Mouse (Mus musculus): Measurements from ENCODE around the gene 1700021F05Rik. TPM values are rescaled to one million over a fixed set of nuclear protein-coding genes. Genes with fewer than 3 reads are reported as not detected.

1700021F05Rik gene
- polyA plus RNA-seq, 1 experiment from 2014 or later: 55.6 TPM

GRCm38 (mm10) chr10:43509228-43509627 lies 31.6 kb downstream of the 1700021F05Rik start:
- H3K9me3 ChIP-seq: no peaks in the 10 kb centered on the region
- H3K4me3 ChIP-seq (replicated peaks): no peak overlapping the region
- peaks cover 83% of the 10 kb centered on the region for H3K36me3 ChIP-seq
- H3K4me1 ChIP-seq (replicated peaks): no peaks in the 10 kb centered on the region
- no peak for ATAC-seq (ENCODE audit: insufficient number of reproducible peaks, insufficient read depth, low FRiP score, low TSS enrichment, low read depth)
- H3K9ac ChIP-seq (replicated peaks): no peak overlapping the region
- no peaks in the 10 kb centered on the region for H3K27me3 ChIP-seq
- no peak overlapping the region for H3K27ac ChIP-seq
- H3K4me2 ChIP-seq: no peak overlapping the region
- 95% methylated on average over 7 of the region's 7 CpGs for WGBS

GRCm38 (mm10) chr10:43507051-43507450 lies 33.7 kb downstream of the 1700021F05Rik start:
- Histone ChIP-seq H3K27me3 (no peaks in the 10 kb centered on the region), H3K36me3 (peaks cover 84% of the 10 kb centered on the region), H3K4me2 (no peak overlapping the region), H3K4me1 (replicated peaks) (no peaks in the 10 kb centered on the region), H3K27ac (no peak overlapping the region), H3K9me3 (no peaks in the 10 kb centered on the region), H3K4me3 (replicated peaks) (no peak overlapping the region), H3K9ac (replicated peaks) (no peak overlapping the region)
- 81% methylated on average over 4 of the region's 4 CpGs for WGBS
- ATAC-seq (ENCODE audit: insufficient number of reproducible peaks, insufficient read depth, low FRiP score, low TSS enrichment, low read depth): no peak

- 71% methylated on average over 1 of the region's 1 CpGs for WGBS
These were observed 36.5 kb downstream of the 1700021F05Rik start for GRCm38 (mm10) chr10:43504291-43504690.

DNA sequence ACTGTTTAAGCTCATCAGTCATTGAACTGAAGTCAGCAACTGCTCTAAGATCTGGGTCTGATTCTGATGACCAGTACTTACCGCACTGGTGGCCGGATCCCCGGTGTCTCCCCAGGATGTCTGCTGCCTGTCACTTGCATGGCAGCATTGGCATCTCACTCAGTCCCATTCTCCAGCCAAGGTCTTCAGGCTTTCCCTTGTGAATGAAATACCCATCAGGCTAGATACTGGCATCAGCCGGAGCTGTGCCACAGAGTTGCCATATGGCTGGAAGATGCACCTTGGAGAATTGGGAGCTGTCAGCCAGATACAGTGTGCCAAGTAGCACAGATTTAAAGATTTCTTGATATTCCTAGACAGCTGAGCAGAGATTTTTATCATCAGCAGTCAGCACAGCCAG lies 38.2 kb downstream of the 1700021F05Rik start:
- H3K27me3 ChIP-seq: no peaks in the 10 kb centered on the region
- H3K9me3 ChIP-seq: no peaks in the 10 kb centered on the region
- no peak overlapping the region for H3K4me3 ChIP-seq (replicated peaks)
- H3K4me2 ChIP-seq: no peak overlapping the region
- H3K36me3 ChIP-seq: peaks cover 91% of the 10 kb centered on the region
- ATAC-seq (ENCODE audit: insufficient number of reproducible peaks, insufficient read depth, low FRiP score, low TSS enrichment, low read depth): no peak
- no peak overlapping the region for H3K9ac ChIP-seq (replicated peaks)
- no peak overlapping the region for H3K27ac ChIP-seq
- WGBS: 99% methylated on average over 4 of the region's 4 CpGs
- H3K4me1 ChIP-seq (replicated peaks): no peaks in the 10 kb centered on the region

More at GRCm38 (mm10) chr10:43504291-43504690, 36.5 kb downstream of the 1700021F05Rik start:
- Histone ChIP-seq H3K9ac (replicated peaks) (no peak overlapping the region), H3K4me2 (no peak overlapping the region), H3K4me3 (replicated peaks) (no peak overlapping the region), H3K9me3 (no peaks in the 10 kb centered on the region), H3K36me3 (peaks cover 82% of the 10 kb centered on the region), H3K27ac (no peak overlapping the region), H3K4me1 (replicated peaks) (no peaks in the 10 kb centered on the region), H3K27me3 (no peaks in the 10 kb centered on the region)
- no peak for ATAC-seq (ENCODE audit: insufficient number of reproducible peaks, insufficient read depth, low FRiP score, low TSS enrichment, low read depth)

GRCm38 (mm10) chr10:43490846-43491245 lies 49.9 kb downstream of the 1700021F05Rik start:
- H3K4me1 ChIP-seq (replicated peaks): peaks cover 34% of the 10 kb centered on the region
- WGBS: 87% methylated on average over 5 of the region's 5 CpGs
- no peak overlapping the region for H3K4me2 ChIP-seq
- no peak overlapping the region for H3K27ac ChIP-seq
- peaks cover 22% of the 10 kb centered on the region for H3K36me3 ChIP-seq
- H3K9me3 ChIP-seq: no peaks in the 10 kb centered on the region
- no peaks in the 10 kb centered on the region for H3K27me3 ChIP-seq
- H3K4me3 ChIP-seq (replicated peaks): no peak overlapping the region
- no peak overlapping the region for H3K9ac ChIP-seq (replicated peaks)
- ATAC-seq (ENCODE audit: insufficient number of reproducible peaks, insufficient read depth, low FRiP score, low TSS enrichment, low read depth): no peak

- Histone ChIP-seq H3K4me2 (no peak overlapping the region), H3K4me3 (replicated peaks) (no peak overlapping the region), H3K9ac (replicated peaks) (no peak overlapping the region), H3K4me1 (replicated peaks) (peaks cover 34% of the 10 kb centered on the region), H3K36me3 (peaks cover 14% of the 10 kb centered on the region), H3K9me3 (no peaks in the 10 kb centered on the region), H3K27ac (no peak overlapping the region), H3K27me3 (no peaks in the 10 kb centered on the region)
- 60% methylated on average over 8 of the region's 8 CpGs for WGBS
- ATAC-seq (ENCODE audit: insufficient number of reproducible peaks, insufficient read depth, low FRiP score, low TSS enrichment, low read depth): no peak
These were observed 50.8 kb downstream of the 1700021F05Rik start for GRCm38 (mm10) chr10:43490034-43490433.

- Histone ChIP-seq H3K4me2 (no peak overlapping the region), H3K9ac (replicated peaks) (no peak overlapping the region), H3K4me1 (replicated peaks) (peaks cover 34% of the 10 kb centered on the region), H3K9me3 (no peaks in the 10 kb centered on the region), H3K4me3 (replicated peaks) (no peak overlapping the region), H3K36me3 (peaks cover 9% of the 10 kb centered on the region), H3K27ac (no peak overlapping the region), H3K27me3 (no peaks in the 10 kb centered on the region)
- WGBS: 24% methylated on average over 6 of the region's 6 CpGs
- ATAC-seq (ENCODE audit: insufficient number of reproducible peaks, insufficient read depth, low FRiP score, low TSS enrichment, low read depth): no peak
These were observed 51.2 kb downstream of the 1700021F05Rik start for GRCm38 (mm10) chr10:43489550-43489949.

DNA sequence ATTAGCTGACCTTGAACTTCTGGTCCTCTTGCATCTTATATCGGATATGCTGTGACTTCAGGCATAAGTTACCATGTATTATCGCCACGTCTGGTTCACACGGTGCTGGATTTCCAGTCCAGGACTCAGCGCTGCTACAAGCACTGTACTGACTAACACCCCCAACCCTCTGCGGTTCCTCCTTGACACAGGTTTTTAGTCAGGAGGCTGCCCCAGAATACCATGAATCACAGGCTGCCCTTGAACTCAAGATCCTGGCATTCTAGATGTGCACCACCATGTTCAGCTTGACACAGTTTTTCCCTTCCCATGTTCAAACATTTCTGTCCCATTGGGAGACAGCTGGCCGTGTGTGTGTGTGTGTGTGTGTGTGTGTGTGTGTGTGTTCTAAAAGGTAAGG lies 51.7 kb downstream of the 1700021F05Rik start:
- 87% methylated on average over 7 of the region's 7 CpGs for WGBS
- no peaks in the 10 kb centered on the region for H3K9me3 ChIP-seq
- no peak overlapping the region for H3K27ac ChIP-seq
- no peaks in the 10 kb centered on the region for H3K27me3 ChIP-seq
- no peak overlapping the region for H3K4me3 ChIP-seq (replicated peaks)
- H3K4me1 ChIP-seq (replicated peaks): peaks cover 34% of the 10 kb centered on the region
- no peak overlapping the region for H3K9ac ChIP-seq (replicated peaks)
- no peak for ATAC-seq (ENCODE audit: insufficient number of reproducible peaks, insufficient read depth, low FRiP score, low TSS enrichment, low read depth)
- H3K4me2 ChIP-seq: no peak overlapping the region
- H3K36me3 ChIP-seq: peaks cover 5% of the 10 kb centered on the region

DNA sequence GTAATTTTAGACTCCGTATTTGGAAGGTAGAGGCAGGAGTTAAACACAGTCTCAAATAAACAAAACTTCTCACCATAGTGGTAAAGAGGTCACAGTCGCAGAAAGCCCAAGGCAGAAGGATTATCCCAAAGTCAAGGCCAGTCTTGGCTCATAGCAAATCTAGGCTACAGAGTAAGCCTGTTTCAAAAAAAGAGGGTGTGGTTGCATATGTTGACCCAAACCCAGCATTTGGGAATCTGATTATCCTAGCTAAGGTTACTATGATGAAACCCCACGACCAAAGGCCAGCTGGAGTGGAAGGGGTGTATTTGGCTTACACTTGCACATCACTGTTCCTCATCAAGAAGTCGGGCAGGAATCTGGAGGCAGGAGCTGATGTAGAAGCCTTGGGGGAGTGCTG lies 52.5 kb downstream of the 1700021F05Rik start:
- no peak for ATAC-seq (ENCODE audit: insufficient number of reproducible peaks, insufficient read depth, low FRiP score, low TSS enrichment, low read depth)
- H3K27ac ChIP-seq: no peak overlapping the region

GRCm38 (mm10) chr10:43487441-43488010 lies 53.3 kb downstream of the 1700021F05Rik start:
- Histone ChIP-seq H3K4me3 (replicated peaks) (no peak overlapping the region), H3K4me1 (replicated peaks) (peaks cover 47% of the 10 kb centered on the region), H3K36me3 (no peaks in the 10 kb centered on the region; the same call in 1 of the 2 replicates), H3K27me3 (no peaks in the 10 kb centered on the region), H3K4me2 (no peak overlapping the region), H3K9ac (replicated peaks) (no peak overlapping the region), H3K27ac (no peak overlapping the region), H3K9me3 (no peaks in the 10 kb centered on the region)
- no peak for ATAC-seq (ENCODE audit: insufficient number of reproducible peaks, insufficient read depth, low FRiP score, low TSS enrichment, low read depth)
- 50% methylated on average over 3 of the region's 3 CpGs for WGBS

More for the DNA sequence above, 52.5 kb downstream of the 1700021F05Rik start:
- H3K27me3 ChIP-seq: no peaks in the 10 kb centered on the region
- H3K4me1 ChIP-seq (replicated peaks): peaks cover 39% of the 10 kb centered on the region
- H3K9me3 ChIP-seq: no peaks in the 10 kb centered on the region
- no peak overlapping the region for H3K9ac ChIP-seq (replicated peaks)
- H3K4me3 ChIP-seq (replicated peaks): no peak overlapping the region
- 63% methylated on average over 4 of the region's 4 CpGs for WGBS
- H3K36me3 ChIP-seq: no peaks in the 10 kb centered on the region; the same call in 1 of the 2 replicates
- no peak overlapping the region for H3K4me2 ChIP-seq

GRCm38 (mm10) chr10:43485751-43486268 lies 55.0 kb downstream of the 1700021F05Rik start:
- 0 out of 2 replicates have a peak overlapping the region, but pooled peaks have one; percentile 8 for H3K27ac ChIP-seq
- no peak overlapping the region for H3K9ac ChIP-seq (replicated peaks)
- ATAC-seq (ENCODE audit: insufficient number of reproducible peaks, insufficient read depth, low FRiP score, low TSS enrichment, low read depth): no peak
- no peaks in the 10 kb centered on the region; the same call in 1 of the 2 replicates for H3K36me3 ChIP-seq
- no peak overlapping the region for H3K4me2 ChIP-seq
- H3K9me3 ChIP-seq: no peaks in the 10 kb centered on the region
- H3K4me3 ChIP-seq (replicated peaks): no peak overlapping the region
- 73% methylated on average over 6 of the region's 6 CpGs for WGBS
- H3K27me3 ChIP-seq: no peaks in the 10 kb centered on the region
- H3K4me1 ChIP-seq (replicated peaks): peaks cover 60% of the 10 kb centered on the region
